Mouse (Mus musculus): ENCODE data around the gene Rpa1. TPM values are rescaled to one million over a fixed set of nuclear protein-coding genes. Genes with fewer than 3 reads are reported as not detected.
"Not testable (repeated sequence)": the region's sequence is repeated elsewhere in the genome, so short reads cannot be mapped to it uniquely, and the experiment has no call there.

Gene Rpa1
- total RNA-seq (2021): 10 to 100 TPM; 43.4 to 48.8 TPM

DNA sequence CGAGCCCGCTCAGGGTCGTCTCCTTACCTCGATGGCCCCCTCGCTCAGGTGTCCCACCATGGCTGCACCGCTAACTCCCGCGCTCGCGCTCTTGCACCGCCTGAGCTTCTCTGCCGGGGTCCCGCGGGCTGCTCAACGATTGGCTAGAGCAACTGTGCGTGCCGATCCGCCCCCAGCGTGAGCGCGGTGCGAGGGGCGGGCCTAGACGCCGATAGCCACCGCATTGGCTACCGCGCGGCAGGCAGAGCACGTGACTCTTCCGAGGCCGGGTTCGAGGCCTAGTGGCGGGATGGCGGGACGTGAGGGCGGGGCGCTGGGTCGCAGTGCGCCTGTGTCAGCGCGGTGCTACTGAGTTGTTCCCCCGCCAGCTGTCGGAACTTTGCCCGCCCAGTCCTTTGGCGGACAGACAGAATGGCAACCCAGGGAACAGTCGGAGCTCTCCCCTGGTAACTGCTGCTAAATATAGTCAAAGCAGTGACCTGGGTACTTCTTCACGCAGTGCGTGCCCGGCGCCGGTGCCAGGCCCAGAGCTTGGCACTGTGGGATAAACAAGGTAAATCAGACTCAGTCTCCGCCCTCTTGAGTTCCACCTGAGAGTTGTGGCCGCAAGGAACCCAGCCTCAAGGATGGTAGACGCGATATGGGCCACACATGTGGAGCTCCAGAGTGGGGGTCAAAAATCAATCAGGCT lies at the start of gene Rpa1, which contains the start of gene Smyd4:
TSS of gene Rpa1 (minus strand) at position 126 of the 691 bp plus-strand sequence.
TSS of gene Smyd4 (plus strand) at position 235 of the 691 bp plus-strand sequence.
- peak; percentile 97 for DNase-seq
- intact Hi-C loops (cut with DNase I): no loop called here

DNA sequence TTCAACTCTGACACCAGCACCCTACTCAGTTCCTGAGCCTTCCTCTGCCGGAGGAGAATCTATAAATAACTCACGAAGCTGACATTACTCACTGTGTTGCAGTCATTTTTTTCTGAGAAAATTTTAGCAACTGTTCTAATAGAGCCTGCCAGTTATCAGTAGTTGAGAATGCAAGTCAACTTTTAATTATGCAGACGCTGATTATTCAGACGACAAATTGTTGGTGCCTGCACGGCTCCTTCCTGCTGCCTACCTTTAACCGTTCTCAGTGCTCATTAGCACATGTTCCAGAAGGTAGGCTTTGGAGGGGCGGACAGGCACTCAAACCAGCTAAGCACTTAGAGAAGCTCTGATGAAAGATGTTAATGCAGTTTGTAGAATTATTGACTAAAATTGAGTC lies 49.3 kb upstream of the Rpa1 start:
- intact Hi-C loops (cut with DNase I): no loop called here
- DNase-seq: no peak

DNA sequence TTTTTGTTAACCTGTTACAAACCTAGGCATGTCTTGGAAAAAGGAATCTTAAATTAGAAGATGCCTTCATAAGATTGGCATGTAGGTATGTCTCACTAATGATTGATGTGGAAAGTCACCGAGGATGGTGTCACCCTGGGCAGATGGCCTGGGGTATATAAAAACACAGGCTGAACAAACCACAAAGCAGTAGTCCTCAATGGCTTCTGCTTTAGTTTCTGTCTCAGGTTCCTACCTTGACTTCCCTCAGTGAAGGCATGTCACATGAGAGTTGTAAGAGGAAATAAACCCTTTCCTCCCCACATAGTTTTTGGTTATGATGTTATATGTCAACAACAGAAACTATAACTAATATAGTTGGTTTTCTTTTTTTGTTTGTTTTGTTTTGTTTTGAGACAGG lies 47.5 kb upstream of the Rpa1 start:
- no peak for DNase-seq
- intact Hi-C loops (cut with DNase I): no loop called here

DNA sequence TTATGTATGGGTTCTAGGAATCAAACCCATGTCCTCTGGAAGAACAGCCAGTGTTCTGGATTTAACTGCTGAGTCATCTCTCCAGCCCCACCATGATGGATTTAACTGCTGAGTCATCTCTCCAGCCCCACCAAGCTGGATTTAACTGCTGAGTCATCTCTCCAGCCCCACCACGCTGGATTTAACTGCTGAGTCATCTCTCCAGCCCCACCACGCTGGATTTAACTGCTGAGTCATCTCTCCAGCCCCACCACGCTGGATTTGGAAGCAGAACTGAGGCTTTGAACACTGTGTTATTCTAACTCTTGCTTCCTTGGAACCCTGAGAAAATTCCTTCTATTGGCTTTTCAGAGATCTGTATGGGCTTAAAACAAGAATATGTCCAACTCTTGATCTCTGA lies 35.4 kb upstream of the Rpa1 start:
- intact Hi-C loops (cut with DNase I); DNase-seq: not testable (repeated sequence)

DNA sequence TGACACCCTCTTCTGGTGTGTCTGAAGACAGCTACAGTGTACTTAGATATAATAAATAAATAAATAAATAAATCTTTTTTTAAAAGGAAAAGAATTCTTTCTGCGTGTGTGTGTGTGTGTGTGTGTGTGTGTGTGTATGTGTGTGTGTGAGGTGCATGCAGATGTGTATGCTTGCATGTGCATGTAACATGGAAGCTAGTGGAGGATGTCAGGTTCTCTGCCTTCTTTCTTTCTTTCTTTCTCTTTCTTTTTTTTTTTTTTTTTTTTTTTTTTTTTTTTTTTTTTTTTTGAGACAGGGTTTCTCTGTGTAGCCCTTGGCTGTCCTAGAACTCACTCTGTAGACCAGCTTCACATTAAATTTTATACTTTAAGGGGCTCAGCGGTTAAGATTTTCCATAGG lies 30.7 kb upstream of the Rpa1 start:
- DNase-seq; intact Hi-C loops (cut with DNase I): not testable (repeated sequence)

DNA sequence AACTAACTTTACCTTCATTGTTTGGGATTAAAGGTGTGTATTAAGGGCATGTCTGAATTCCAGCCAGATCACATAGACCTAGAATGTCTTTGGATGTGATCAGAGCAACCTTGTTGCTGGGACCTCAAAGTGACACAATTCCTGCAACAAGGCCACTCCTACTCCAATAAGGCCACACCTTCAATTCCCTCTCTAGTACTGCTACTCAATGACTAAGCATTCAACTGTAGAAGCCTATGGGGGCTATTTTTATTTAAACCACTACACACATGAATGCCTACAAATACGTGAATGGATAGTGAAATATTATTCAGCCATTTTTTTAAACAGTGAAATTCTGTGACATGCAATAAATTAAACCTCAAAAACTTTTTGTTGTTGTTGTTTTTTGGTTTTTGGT lies 29.0 kb upstream of the Rpa1 start:
- intact Hi-C loops (cut with DNase I): no loop called here
- DNase-seq: no peak

DNA sequence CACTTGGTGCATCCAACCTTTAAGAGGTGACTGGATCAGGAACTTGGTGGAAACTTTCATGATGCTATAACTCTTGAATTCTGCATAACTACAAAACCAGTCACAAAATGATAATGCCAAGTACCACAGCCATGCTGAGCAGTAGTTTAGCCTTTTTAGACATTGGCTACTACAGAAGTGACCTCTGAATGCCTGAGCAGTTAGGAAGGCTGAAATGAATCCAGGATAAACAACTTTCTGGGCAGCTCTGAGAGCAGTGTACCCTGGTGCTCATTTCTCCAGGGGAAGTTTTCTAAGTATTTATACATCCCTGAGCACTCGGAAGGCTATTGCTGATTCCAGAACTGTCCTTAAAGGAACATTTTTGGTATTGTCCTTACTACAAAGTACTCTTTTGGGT lies 7.4 kb upstream of the Rpa1 start:
- DNase-seq: no peak
- intact Hi-C loops (cut with DNase I): no loop called here

DNA sequence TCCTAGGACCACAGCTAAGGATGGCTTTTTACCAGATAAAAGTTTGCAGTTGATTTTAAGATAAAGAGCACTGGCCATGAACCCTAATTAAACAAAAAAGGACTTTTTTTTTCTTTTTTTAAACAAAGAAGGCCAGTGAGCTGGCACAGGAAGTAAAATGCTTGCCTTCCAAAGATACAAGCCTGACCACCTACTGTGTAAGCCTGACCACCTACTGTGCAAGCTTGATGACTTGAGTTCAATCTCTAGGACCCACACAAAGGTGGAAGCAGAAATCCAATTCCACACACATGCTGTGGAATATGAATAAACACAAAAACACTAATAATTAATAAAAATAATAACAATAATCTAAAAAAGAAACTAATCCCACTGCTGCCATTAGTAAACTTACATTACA lies 3.1 kb upstream of the Rpa1 start:
- no peak for DNase-seq
- intact Hi-C loops (cut with DNase I): no loop called here

DNA sequence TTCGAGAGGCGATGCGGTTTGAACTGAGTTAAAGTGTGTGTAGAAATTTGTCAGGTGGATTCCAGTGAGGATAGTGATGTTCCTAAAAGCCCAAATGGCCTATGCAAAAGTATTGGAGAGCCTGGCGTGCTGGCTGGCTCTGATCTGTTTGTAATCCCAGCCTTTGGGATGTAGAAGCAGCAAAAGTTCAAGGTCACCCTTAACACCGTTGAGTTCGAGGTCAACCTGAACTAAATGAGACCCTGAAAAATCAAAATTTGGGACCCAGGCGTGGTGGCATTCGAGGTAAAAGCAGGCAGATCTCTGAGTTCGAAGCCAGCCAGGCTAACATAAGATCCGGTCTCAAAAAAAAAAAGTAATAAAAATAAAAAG lies 752 bp upstream of the Rpa1 start:
- DNase-seq: no peak
- intact Hi-C loops (cut with DNase I): no loop called here

DNA sequence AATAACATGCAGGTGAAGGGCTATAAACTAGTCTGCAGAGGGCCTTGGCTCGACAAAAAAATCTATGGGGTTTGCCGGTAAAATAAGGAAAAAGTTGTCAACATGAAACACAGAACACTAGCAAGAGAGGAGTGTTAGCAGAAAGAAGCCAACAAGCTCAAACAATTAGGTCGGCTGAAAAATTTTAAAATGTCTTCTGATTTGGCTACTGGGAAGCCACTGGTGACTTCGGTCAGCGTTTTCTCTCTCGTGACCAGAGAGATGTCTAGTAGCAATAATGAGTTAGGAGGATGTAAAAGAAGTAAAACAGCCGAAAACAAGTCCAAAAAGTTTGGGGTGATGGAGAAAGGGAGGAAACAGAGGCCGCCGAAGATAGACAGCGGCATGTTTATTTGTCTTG lies 528 bp downstream of the Rpa1 start:
- DNase-seq: no peak
- intact Hi-C loops (cut with DNase I): no loop called here

DNA sequence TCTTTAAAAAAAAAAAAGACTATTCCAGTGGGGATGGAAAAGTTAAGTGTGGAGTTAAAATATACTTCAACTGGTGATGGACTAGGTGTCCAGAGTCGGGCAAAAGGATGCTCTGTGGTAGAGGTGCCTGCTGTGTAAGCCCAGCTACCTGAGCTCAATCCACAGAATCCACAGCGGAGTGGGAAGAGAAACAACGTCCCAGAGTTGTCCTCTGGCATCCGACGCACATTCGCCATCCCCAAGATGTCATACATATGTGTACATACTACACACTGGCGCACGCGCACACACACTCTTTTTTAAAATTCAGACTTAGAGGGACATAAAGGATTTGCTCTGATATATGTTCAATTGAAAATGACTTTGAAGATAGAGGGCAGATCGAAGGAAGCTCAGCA lies 937 bp downstream of the Rpa1 start:
- DNase-seq: no peak
- intact Hi-C loops (cut with DNase I): no loop called here

DNA sequence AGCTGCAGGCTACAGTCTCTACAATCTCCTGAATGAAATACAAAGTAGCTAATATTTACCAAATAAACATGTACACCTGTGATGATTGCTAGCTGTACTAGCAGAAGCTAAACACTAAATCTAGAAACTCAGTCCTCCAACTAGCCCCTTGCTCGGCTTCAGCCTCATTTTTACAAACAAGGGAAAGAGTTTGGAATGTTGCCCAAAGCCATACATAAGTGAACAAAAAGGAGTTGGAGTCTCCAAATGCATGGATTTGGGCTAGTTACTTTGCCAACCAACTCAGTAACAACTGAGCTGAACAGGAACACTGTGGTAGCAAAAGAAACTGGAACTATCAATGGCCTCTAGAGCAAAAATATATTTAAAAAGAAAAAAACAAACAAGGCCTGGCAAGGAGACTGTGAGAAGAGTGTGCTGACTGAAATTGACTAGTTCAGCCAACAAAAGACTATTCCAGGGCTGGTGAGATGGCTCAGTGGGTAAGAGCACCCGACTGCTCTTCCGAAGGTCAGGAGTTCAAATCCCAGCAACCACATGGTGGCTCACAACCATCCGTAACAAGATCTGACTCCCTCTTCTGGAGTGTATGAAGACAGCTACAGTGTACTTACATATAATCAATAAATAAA lies 1.5 kb downstream of the Rpa1 start:
- DNase-seq: no peak
- intact Hi-C loops (cut with DNase I): no loop called here

DNA sequence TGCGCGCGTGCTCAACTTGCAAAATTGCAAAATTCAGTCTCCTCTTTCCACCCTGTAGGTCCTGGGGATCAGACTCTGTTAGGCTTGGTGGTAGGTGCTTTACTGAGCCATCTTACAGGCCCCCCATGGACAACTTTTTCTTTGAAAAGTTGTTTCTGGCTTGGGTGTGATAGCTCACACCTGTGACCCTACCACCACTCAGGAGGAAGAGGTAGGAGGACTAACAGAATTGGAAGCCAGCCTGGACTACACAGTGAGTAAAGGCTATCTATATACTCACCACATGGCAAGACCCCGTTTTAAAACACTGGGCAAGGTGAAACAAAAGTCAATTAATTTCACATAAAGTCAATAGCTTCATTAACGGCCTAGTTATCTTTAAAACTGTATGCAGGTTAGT lies 3.4 kb downstream of the Rpa1 start:
- no peak for DNase-seq
- intact Hi-C loops (cut with DNase I): no loop called here

DNA sequence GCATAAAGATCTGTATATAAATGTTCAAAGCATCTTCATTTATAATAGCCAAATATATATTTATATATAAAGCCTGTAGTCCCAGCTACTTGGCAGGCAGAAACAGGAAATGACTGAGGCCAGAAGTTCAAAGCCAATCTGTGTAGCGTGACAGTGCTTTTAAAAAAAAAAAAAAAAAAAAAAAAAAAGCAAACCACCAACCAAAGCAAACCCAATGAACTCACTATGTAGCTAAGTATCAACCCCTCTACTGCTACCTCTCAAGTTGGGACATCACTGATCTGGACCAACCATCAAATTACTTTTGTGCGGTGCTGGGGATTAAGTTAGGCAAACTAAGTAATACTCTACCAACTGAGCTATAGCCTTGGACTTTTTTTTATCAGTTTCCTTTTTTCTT lies 4.0 kb downstream of the Rpa1 start:
- intact Hi-C loops (cut with DNase I): no loop called here
- DNase-seq: no peak

DNA sequence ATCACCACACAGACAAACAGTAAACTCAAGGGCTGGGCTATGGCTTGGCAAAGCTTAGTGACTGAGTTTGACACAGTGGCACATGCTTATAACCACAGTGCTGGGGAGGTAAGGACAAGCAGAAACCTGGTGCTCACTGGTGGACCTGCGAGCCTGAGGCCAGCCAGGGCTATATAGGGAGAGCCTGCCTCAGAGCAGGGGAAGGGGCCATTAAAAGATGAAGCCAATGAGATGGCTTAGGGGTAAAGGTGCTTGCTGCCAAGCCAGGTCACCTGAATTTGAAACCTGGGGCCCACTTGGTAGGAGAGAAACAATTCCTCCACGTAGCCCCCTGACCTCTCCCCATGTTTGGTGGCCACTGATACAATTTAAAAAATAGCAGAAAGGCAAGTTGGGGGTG lies 5.0 kb downstream of the Rpa1 start:
- DNase-seq: no peak
- intact Hi-C loops (cut with DNase I): no loop called here

DNA sequence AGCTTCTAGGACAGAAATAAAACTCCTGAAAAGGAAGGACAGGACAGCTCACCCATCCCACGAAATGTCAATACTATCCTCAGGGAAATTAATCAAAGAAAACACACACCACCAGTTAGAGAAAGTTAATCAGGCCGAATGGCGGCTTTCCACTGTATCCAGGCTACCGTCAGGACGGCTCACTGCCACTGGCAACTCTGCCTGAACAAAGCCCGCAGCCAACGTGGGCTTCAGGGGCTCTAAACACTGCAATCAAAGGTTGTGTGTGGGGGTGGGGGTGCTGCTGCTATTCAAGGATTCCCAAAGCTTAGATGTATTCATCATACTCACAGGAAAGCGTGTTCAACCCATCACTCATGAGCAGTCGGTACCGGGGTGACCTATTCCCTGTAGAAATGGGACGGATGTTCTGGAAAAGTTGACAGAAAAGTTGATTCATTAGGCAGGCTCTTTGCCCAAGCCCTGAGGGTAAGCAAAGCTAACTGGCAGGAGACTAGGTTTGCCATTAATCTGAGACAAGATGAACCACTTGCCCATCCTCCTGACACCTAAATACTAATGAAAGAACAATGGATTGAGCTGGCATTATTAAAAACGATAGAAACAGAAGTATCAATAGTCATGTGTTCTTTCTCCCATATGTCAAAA lies 7.3 kb downstream of the Rpa1 start:
- DNase-seq: no peak
- intact Hi-C loops (cut with DNase I): no loop called here

DNA sequence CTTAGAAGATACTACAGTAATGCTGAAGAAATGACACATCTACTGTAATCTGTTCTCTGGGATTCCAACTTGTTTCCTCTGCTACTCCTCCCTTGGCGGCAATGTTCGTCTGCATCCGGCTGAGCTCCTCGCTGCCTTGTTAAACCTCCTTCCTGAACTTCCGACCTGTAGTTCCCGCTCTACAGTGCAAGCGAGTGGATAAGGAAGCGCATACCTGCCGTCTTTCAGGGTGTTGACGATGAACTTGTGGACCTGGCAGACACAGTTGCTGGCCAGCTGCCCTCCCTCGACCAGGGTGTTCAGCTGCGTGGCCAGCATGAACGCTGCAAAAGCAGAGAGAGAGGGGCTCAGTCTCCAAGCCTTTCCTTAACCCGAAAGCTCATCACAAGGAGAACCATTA lies 8.0 kb downstream of the Rpa1 start:
- no peak for DNase-seq
- intact Hi-C loops (cut with DNase I): no loop called here

DNA sequence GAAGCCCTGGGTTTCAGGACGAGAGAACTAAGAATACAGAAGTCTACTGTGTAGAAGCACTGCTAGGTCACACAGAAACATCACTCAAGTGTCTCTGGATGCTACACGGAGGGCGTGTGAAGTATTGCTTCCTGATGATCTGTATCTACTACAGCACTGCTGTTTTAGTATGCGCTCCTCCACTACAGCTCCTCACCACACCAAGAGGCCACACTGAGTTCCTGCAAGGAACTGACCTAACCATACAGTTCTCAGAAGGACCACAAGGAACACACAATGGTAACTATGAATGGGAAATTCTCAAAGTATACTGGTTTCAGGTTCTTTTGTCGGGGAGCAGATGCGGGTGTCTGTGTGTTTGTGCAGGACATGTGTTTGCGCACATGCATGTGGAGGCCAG lies 10.9 kb downstream of the Rpa1 start:
- no peak for DNase-seq
- intact Hi-C loops (cut with DNase I): no loop called here

DNA sequence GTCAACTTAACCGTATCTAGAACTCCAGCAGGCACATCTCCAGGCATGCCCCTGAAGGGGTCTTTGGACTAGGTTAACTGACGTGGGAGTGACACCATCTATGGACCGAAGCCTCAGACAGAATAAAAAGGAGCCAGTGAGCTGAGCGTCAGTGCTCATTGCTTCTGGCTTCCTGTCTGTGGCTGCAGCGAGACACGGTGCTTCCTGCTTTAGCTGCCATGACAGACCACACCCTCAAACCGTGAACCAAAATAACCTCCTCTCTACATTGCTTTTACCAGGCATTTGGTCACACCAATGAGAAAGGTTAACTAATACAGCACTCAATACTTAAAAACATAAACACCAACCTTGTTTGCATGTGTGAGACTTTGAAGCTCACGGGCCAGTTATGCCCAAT lies 11.4 kb downstream of the Rpa1 start:
- no peak for DNase-seq
- intact Hi-C loops (cut with DNase I): no loop called here

DNA sequence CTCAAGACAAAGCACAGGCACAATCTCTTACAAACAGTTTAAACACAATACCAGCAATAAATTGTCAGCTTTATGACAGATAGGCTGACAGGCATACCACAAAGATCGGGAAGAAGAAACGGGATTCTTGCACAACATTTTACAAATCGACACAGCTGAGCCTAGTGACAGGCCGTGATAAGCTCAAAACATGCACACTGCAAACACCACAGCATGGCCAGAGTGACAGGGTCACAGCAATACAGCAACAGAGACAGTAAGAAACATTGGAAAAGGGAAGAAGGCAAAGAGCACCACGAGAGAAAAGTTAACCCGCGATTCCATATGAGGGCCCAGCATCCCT lies 22.2 kb downstream of the Rpa1 start:
- DNase-seq: no peak
- intact Hi-C loops (cut with DNase I): no loop called here

DNA sequence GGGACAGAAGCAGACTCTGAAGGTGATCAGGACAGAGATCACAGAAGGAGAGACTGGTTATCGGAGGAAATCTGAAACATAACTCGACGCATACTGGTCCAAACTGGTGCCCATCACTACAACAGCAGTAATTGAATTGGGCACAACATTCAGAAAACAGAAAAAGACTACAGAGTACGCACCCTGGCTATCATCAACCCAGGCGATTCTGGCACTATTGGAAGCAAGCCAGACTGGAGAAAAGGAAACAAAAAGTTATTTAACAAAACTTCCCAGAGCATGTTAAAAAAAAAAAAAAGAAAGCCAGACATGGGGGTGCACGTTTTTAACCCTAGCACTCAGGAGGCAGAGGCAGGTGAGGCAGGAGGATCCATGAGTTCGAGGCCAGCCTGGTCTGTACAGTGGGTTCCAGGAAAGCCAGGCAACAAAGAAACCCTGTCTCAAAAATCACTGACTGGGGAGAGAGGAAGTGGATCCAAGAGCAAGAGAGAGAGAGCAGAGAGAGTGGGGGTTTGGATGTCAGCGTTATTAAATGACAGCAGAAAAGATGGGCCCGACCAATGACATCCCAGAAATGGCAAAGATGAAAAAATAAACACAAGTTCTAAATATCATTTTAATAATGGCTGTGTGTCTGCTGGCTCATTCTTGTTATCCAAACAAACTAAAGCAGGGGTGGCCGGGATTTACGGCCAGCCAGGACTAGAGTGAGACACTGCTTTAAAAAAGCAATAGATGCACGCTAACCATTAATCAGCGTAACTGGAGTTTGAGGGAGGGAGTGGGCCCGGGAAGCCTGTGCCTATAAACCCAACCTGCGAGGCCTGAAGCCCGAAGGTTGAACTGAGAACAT lies 22.8 kb downstream of the Rpa1 start:
- intact Hi-C loops (cut with DNase I): no loop called here
- DNase-seq: no peak

DNA sequence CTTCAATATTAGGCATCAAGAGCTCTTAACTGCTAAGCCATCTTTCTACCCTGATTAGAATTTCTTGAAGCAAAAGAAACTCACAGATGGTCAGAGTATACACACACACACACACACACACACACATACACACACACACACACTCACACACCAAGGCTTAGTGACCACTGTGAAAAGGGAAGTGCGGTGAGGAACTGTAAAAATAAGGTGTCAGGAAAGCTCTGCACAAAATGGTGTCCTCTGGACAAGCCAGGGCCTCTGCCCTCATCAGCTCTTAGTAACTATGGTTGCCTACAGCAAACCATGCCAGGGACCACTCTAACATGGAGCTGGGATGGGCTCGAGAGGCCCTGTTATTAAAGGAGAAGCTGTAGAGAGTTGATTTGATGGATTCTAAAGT lies 23.7 kb downstream of the Rpa1 start:
- intact Hi-C loops (cut with DNase I): no loop called here
- DNase-seq: no peak

Measured in left cerebral cortex, postnatal 4 days (tissue).